Mouse (Mus musculus): ENCODE measurements around the gene Ifi202b.
"Not testable (repeated sequence)": the region's sequence is repeated elsewhere in the genome, so short reads cannot be mapped to it uniquely, and the experiment has no call there.

- not testable (repeated sequence) for TF ChIP-seq POLR2A (IDR thresholded peaks at IDR 0.05; ENCODE audit: extremely low read depth, insufficient read depth, low read length); CTCF (IDR thresholded peaks at IDR 0.05; ENCODE audit: low read depth, low read length)
Observed at GRCm38 (mm10) chr1:173949044-173949443, 33.5 kb downstream of the Ifi202b start.

Measured in liver, adult 2 months (tissue).